Mouse (Mus musculus) kidney, postnatal 0 days (tissue): Measurements from ENCODE around the gene Adgrg3. TPM values are rescaled to one million over a fixed set of nuclear protein-coding genes. Genes with fewer than 3 reads are reported as not detected.

Experiments used
- ATAC-seq: fragments of 200-750 bp; cut with Nextera tagmentation; replicated peaks from 2 replicates; pipeline ENCODE4 v1.8.0; 2017; ENCODE audit warnings: low read depth, moderate number of reproducible peaks, moderate TSS enrichment, moderate library complexity; ENCODE audit not compliant: low FRiP score
- DNase-seq: peaks from one replicate; pipeline ENCODE4 v3.0.0-alpha.2; 2016; ENCODE audit warnings: low spot score
- H3K27ac ChIP-seq: fragments of 300-500 bp; sonication (generic); 2 replicates; pipeline ENCODE4 v1.5.1; 2014; ENCODE audit warnings: mild to moderate bottlenecking
- H3K27me3 ChIP-seq: fragments of 300-500 bp; sonication (generic); 2 replicates; pipeline ENCODE4 v1.6.1; 2014; ENCODE audit warnings: low read length, mixed read lengths; ENCODE audit not compliant: insufficient read depth
- H3K36me3 ChIP-seq: fragments of 300-500 bp; sonication (generic); 2 replicates; pipeline ENCODE4 v1.6.1; 2014; ENCODE audit warnings: low read length, mixed read lengths; ENCODE audit not compliant: insufficient read depth
- H3K4me1 ChIP-seq: fragments of 300-500 bp; sonication (generic); replicated peaks from 2 replicates; pipeline ENCODE4 v1.6.1; 2014; ENCODE audit warnings: antibody characterized with exemption, low read length, mixed read lengths; ENCODE audit not compliant: insufficient read depth
- H3K4me2 ChIP-seq: fragments of 300-500 bp; sonication (generic); 2 replicates; pipeline ENCODE4 v1.6.1; 2014; ENCODE audit warnings: mild to moderate bottlenecking, low read length, moderate library complexity, mixed read lengths
- H3K4me3 ChIP-seq: fragments of 300-500 bp; sonication (generic); replicated peaks from 2 replicates; pipeline ENCODE4 v1.5.1; 2014; ENCODE audit warnings: low read depth, low read length
- H3K9ac ChIP-seq: fragments of 300-500 bp; sonication (generic); 2 replicates; pipeline ENCODE4 v1.6.1; 2014; ENCODE audit warnings: low read depth, low read length
- H3K9me3 ChIP-seq: fragments of 300-500 bp; sonication (generic); replicated peaks from 2 replicates; pipeline ENCODE4 v1.6.1; 2016; ENCODE audit warnings: low read length, inconsistent platforms, mixed read lengths
- CTCF ChIP-seq: IDR thresholded peaks from 2 replicates; pipeline ENCODE4 v1.5.1; 2016; ENCODE audit warnings: antibody characterized with exemption, low read depth, mild to moderate bottlenecking, moderate library complexity
- WGBS: fragments of 180-500 bp; shearing (Covaris S2); extraction: QIAGEN DNeasy Blood & Tissue Kit; methylation state at CpG from one replicate; pipeline ENCODE4 v1.1.7; 2014; 5-methylcytosine and 5-hydroxymethylcytosine counted together
- polyA plus RNA-seq: library from polyadenylated mRNA; unstranded; fragments of >200 nt; fragmentation: Nextera tagmentation; extraction: Ambion mirVana; gene quantifications from 2 replicates; pipeline ENCODE4 v1.2.1, GENCODE M21; 2015

Adgrg3 gene
- polyA plus RNA-seq, 1 experiment from 2014 or later = 3.7 TPM

- Histone ChIP-seq H3K4me3 (no peak overlapping the region), H3K9ac (no peak overlapping the region), H3K36me3 (0 out of 2 replicates have a peak, but pooled peaks cover 6% of the 10 kb centered on the region), H3K4me1 (peaks cover 26% of the 10 kb centered on the region), H3K27me3 (no peaks in the 10 kb centered on the region), H3K4me2 (no peak overlapping the region), H3K27ac (peak overlapping the region; percentile 78), H3K9me3 (no peaks in the 10 kb centered on the region)
- peak; percentile 57 for DNase-seq
- no peak for TF ChIP-seq CTCF
- ATAC-seq = no peak
- WGBS = 33% methylated on average over 6 of the region's 6 CpGs
Observed at GRCm38 (mm10) chr8:94999956-95000355, 17.5 kb upstream of the Adgrg3 start.

GRCm38 (mm10) chr8:95000684-95001083 lies 16.8 kb upstream of the Adgrg3 start:
- H3K9ac ChIP-seq = no peak overlapping the region
- H3K9me3 ChIP-seq = no peaks in the 10 kb centered on the region
- no peak overlapping the region for H3K4me2 ChIP-seq
- peak overlapping the region; percentile 78 for H3K27ac ChIP-seq
- H3K36me3 ChIP-seq = peaks cover 6% of the 10 kb centered on the region; the same call in 1 of the 2 replicates
- 0 out of 2 replicates have a peak, but pooled peaks have one; percentile 14 for ATAC-seq
- no peaks in the 10 kb centered on the region for H3K27me3 ChIP-seq
- TF ChIP-seq CTCF = no peak
- 17% methylated on average over 5 of the region's 5 CpGs for WGBS
- peak; percentile 77 for DNase-seq
- no peak overlapping the region for H3K4me3 ChIP-seq
- peaks cover 26% of the 10 kb centered on the region for H3K4me1 ChIP-seq

- no peak overlapping the region for H3K9ac ChIP-seq
- no peaks in the 10 kb centered on the region for H3K27me3 ChIP-seq
- H3K27ac ChIP-seq = peak overlapping the region; percentile 78
- WGBS = 70% methylated on average over 5 of the region's 5 CpGs
- no peak overlapping the region for H3K4me3 ChIP-seq
- H3K4me2 ChIP-seq = no peak overlapping the region
- H3K9me3 ChIP-seq = no peaks in the 10 kb centered on the region
- peaks cover 26% of the 10 kb centered on the region for H3K4me1 ChIP-seq
- peaks cover 6% of the 10 kb centered on the region; the same call in 1 of the 2 replicates for H3K36me3 ChIP-seq
- DNase-seq = no peak
- no peak for TF ChIP-seq CTCF
- no peak for ATAC-seq
Observed at GRCm38 (mm10) chr8:95001165-95001564, 16.3 kb upstream of the Adgrg3 start.

- peak; percentile 99 for TF ChIP-seq CTCF
- no peak overlapping the region for H3K9ac ChIP-seq
- H3K9me3 ChIP-seq = no peaks in the 10 kb centered on the region
- WGBS = 5% methylated on average over 7 of the region's 7 CpGs
- H3K27me3 ChIP-seq = no peaks in the 10 kb centered on the region
- DNase-seq (peak; percentile 96), ATAC-seq (peak; percentile 66)
- no peak overlapping the region for H3K4me2 ChIP-seq
- H3K4me1 ChIP-seq = peaks cover 26% of the 10 kb centered on the region
- 0 out of 2 replicates have a peak overlapping the region, but pooled peaks have one; percentile 78 for H3K27ac ChIP-seq
- no peak overlapping the region for H3K4me3 ChIP-seq
- H3K36me3 ChIP-seq = peaks cover 8% of the 10 kb centered on the region; the same call in 1 of the 2 replicates
Observed at GRCm38 (mm10) chr8:95001655-95002054, 15.8 kb upstream of the Adgrg3 start.

- Histone ChIP-seq H3K9me3 (no peaks in the 10 kb centered on the region), H3K27ac (peak overlapping the region; percentile 50; the same call in 1 of the 2 replicates), H3K27me3 (no peaks in the 10 kb centered on the region), H3K4me1 (peaks cover 23% of the 10 kb centered on the region), H3K9ac (no peak overlapping the region), H3K4me2 (no peak overlapping the region), H3K4me3 (no peak overlapping the region), H3K36me3 (peaks cover 13% of the 10 kb centered on the region; the same call in 1 of the 2 replicates)
- 30% methylated on average over 8 of the region's 8 CpGs for WGBS
- no peak for TF ChIP-seq CTCF
- ATAC-seq (0 out of 2 replicates have a peak, but pooled peaks have one; percentile 6), DNase-seq (no peak)
Observed at GRCm38 (mm10) chr8:95002089-95002655, 15.3 kb upstream of the Adgrg3 start.

GRCm38 (mm10) chr8:95012442-95012919 lies 5.0 kb upstream of the Adgrg3 start:
- ATAC-seq = no peak
- no peaks in the 10 kb centered on the region for H3K4me1 ChIP-seq
- 76% methylated on average over 15 of the region's 15 CpGs for WGBS
- no peak overlapping the region for H3K4me2 ChIP-seq
- H3K27ac ChIP-seq = no peak overlapping the region
- no peak for TF ChIP-seq CTCF
- H3K4me3 ChIP-seq = no peak overlapping the region
- H3K27me3 ChIP-seq = no peaks in the 10 kb centered on the region
- no peak overlapping the region for H3K9ac ChIP-seq
- peaks cover 26% of the 10 kb centered on the region; the same call in 1 of the 2 replicates for H3K36me3 ChIP-seq
- DNase-seq = no peak
- H3K9me3 ChIP-seq = no peaks in the 10 kb centered on the region
